Mouse (Mus musculus) cortical plate, adult 2 months (tissue): Measurements from ENCODE around the gene Arhgap15.

ENCODE experiments used
- CTCF ChIP-seq: fragments of 200-500 bp; IDR thresholded peaks from 2 replicates; pipeline ENCODE4 v1.5.1; 2011; ENCODE audit warnings: mild to moderate bottlenecking, control low read depth, low read length; ENCODE audit not compliant: insufficient read depth; ENCODE audit errors: extremely low read depth
- POLR2A ChIP-seq: fragments of 200-500 bp; IDR thresholded peaks from 2 replicates; pipeline ENCODE4 v1.6.1; 2011; ENCODE audit warnings: mild to moderate bottlenecking, low read length, control low read depth; ENCODE audit not compliant: insufficient read depth; ENCODE audit errors: extremely low read depth

DNA sequence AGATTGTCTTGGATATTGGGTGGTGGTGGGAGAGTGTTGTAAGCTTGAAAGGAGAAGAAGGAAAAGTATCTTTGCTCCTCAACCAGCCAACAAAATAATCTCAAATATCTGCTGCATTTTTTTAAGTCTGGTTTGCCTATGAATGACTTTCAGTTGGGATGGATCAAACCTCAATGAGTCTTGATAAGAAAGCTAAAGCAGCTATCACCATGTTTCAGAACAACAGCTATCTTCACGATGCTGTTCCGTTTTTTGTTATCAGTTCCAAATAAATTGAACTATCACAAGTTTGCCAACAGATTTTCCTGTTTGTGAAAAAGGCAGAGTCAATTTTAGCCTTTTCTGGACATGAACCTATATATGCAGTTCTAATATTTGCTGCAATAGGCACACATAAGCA is 197.1 kb downstream of the Arhgap15 start:
- no peak for TF ChIP-seq CTCF
- TF ChIP-seq POLR2A, result no peak
